Mouse (Mus musculus) thymus, adult 2 months (tissue): ENCODE measurements around the gene Zfp12. TPM values are rescaled to one million over a fixed set of nuclear protein-coding genes. Genes with fewer than 3 reads are reported as not detected.

ENCODE experiments used
- DNase-seq: peaks from one replicate; pipeline ENCODE4 v3.0.0; 2021
- H3K27ac ChIP-seq: fragments of 200-500 bp; 2 replicates; pipeline ENCODE4 v1.5.1; 2012; ENCODE audit warnings: low read length, control low read depth; ENCODE audit not compliant: control insufficient read depth, insufficient read depth
- H3K27me3 ChIP-seq: fragments of 200-500 bp; 2 replicates; pipeline ENCODE4 v1.6.1; 2012; ENCODE audit warnings: mild to moderate bottlenecking, low read length, moderate library complexity, mixed read lengths; ENCODE audit not compliant: control insufficient read depth, insufficient read depth
- H3K36me3 ChIP-seq: fragments of 200-500 bp; 2 replicates; pipeline ENCODE4 v1.6.1; 2012; ENCODE audit warnings: mild to moderate bottlenecking, low read length, moderate library complexity; ENCODE audit not compliant: control insufficient read depth, insufficient read depth
- H3K4me1 ChIP-seq: fragments of 200-500 bp; replicated peaks from 2 replicates; pipeline ENCODE4 v1.6.1; 2012; ENCODE audit warnings: low read length; ENCODE audit not compliant: control insufficient read depth, insufficient read depth
- H3K4me3 ChIP-seq: fragments of 200-500 bp; 2 replicates; pipeline ENCODE4 v1.5.1; 2012; ENCODE audit warnings: mild to moderate bottlenecking, low read length, control low read depth, moderate library complexity; ENCODE audit not compliant: control insufficient read depth, insufficient read depth
- CTCF ChIP-seq: fragments of 200-500 bp; IDR thresholded peaks from 2 replicates; pipeline ENCODE4 v1.5.1; 2012; ENCODE audit warnings: mild to moderate bottlenecking, control low read depth, low read length, moderate library complexity, borderline replicate concordance; ENCODE audit not compliant: control insufficient read depth, poor library complexity, insufficient read depth; ENCODE audit errors: extremely low read depth
- POLR2A ChIP-seq: fragments of 200-500 bp; IDR thresholded peaks from 2 replicates; pipeline ENCODE4 v1.6.1; 2012; ENCODE audit warnings: mild to moderate bottlenecking, low read length, control low read depth, moderate library complexity; ENCODE audit not compliant: control insufficient read depth, poor library complexity, insufficient read depth; ENCODE audit errors: extremely low read depth
- WGBS: fragments of 180-500 bp; shearing (Covaris S2); methylation state at CpG from one replicate; pipeline ENCODE4 v1.1.7; 2018; 5-methylcytosine and 5-hydroxymethylcytosine counted together
- polyA plus RNA-seq: library from polyadenylated mRNA; depleted of rRNA; stranded (reverse); fragments of >200 nt; gene quantifications from 2 replicates; pipeline ENCODE4 v1.2.3, GENCODE M21; 2012

Gene Zfp12
- polyA plus RNA-seq, 1 experiment: 32.9 TPM

DNA sequence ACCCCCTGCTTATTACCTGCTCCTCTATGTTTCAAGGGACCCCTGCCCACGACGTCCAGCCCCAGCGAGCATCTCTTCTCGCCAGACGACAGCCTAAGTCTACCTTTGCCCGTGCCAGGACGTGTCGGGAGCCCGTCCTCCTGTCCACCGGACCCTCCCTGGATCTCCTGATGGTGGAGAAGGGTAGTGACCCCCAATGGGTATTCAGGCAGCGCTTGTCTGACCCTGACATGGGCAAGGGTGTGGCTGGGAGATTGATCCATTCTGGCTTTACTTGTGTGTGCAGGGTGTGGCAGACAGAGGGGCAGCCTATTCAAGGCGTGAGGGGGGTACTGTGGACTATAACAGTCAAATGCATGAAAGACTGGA lies 35.2 kb downstream of the Zfp12 start:
- TF ChIP-seq CTCF: no peak
- no peak for TF ChIP-seq POLR2A
- no peak for DNase-seq
- H3K36me3 ChIP-seq: no peaks in the 10 kb centered on the region
- no peaks in the 10 kb centered on the region; the same call in 1 of the 2 replicates for H3K27me3 ChIP-seq
- 10% methylated on average over 12 of the region's 12 CpGs for WGBS
- H3K4me1 ChIP-seq: peaks cover 14% of the 10 kb centered on the region
- no peak overlapping the region for H3K27ac ChIP-seq
- peak overlapping the region; percentile 65 for H3K4me3 ChIP-seq

DNA sequence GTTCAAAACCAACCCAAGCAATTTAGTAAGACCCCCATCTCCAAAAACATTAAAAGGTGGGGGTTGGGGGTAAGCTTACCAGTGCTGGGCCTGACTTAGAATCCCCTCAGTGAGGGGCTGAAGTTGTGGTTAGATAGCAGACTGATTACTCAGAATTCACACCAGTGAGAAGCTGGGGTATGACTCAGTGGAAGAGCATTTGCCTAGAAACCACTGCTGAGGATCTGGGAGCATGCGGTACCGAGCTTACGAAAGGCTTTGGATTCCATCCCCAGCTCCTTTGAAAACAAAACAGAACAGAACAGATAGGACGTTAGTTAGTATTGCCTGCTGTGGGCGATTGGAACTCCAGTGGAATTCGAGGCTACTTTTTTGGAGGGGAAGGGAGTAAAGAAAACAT lies 36.7 kb downstream of the Zfp12 start:
- Histone ChIP-seq H3K4me1 (peaks cover 14% of the 10 kb centered on the region), H3K36me3 (no peaks in the 10 kb centered on the region), H3K4me3 (no peak overlapping the region), H3K27ac (no peak overlapping the region), H3K27me3 (no peaks in the 10 kb centered on the region; the same call in 1 of the 2 replicates)
- 90% methylated on average over 6 of the region's 6 CpGs for WGBS
- DNase-seq: no peak
- no peak for TF ChIP-seq CTCF
- TF ChIP-seq POLR2A: no peak

DNA sequence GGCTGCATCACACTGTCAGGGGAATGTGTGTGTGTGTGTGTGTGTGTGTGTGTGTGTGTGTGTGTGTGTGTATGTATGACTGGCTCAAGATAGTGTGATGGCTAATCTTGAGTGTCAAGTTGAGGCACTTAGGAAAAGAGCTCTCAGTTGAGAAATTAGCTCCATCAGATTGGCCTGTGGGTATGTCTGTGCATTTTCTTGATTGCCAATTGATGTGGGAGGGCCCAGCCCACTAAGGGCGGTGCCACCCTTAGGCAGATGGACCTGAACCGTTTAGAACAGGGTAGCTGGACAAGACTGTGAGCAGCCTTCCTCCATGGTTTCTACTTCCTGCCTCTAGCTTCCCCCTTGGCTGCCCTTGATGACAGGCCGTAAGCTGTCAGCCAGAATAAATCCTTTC lies 37.1 kb downstream of the Zfp12 start:
- Histone ChIP-seq H3K27me3 (no peaks in the 10 kb centered on the region; the same call in 1 of the 2 replicates), H3K4me1 (peaks cover 14% of the 10 kb centered on the region), H3K4me3 (no peak overlapping the region), H3K36me3 (no peaks in the 10 kb centered on the region), H3K27ac (no peak overlapping the region)
- WGBS: 43% methylated on average over 3 of the region's 3 CpGs
- no peak for DNase-seq
- no peak for TF ChIP-seq CTCF
- TF ChIP-seq POLR2A: no peak

DNA sequence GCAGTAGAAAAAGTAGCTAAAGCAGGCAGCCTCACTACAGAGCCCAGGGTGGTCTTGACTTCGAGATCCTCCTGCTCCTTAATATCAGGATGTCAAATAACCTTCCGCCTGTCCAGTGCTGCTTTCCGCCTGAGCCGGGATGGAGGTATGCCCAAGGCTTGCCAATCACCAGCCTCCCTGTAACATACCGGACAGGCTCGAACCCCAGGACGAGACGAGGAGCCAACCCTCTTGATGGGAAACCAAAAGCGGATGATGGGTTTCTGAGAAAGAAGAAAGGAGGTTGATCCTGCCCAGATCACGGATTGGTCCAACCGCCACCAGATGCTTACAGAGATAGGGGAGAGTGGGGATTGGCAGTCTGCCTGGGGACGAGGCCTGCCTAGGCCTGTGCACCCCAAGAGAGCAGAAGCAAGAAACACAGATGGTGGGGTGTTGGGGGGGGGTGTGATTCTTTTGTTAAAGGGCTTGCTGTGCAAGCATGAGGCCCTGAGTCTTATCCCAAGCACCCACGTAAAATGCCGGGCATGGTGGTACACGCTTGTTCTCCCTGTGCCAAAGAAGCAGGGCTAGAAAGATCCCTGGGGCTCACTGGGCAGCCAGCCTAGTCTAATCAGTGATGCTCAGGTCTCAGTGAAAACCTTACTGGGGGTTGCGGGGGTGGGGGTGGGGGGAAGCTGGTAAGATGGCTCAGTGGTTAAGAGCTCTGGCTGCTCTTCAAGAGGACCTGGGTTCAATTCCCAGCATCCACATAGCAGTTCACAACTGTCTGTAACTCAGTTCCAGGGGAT lies 37.8 kb downstream of the Zfp12 start:
- Histone ChIP-seq H3K4me1 (peaks cover 14% of the 10 kb centered on the region), H3K27me3 (no peaks in the 10 kb centered on the region; the same call in 1 of the 2 replicates), H3K4me3 (no peak overlapping the region), H3K36me3 (no peaks in the 10 kb centered on the region), H3K27ac (no peak overlapping the region)
- 48% methylated on average over 16 of the region's 16 CpGs for WGBS
- DNase-seq: no peak
- TF ChIP-seq CTCF: no peak
- TF ChIP-seq POLR2A: no peak

DNA sequence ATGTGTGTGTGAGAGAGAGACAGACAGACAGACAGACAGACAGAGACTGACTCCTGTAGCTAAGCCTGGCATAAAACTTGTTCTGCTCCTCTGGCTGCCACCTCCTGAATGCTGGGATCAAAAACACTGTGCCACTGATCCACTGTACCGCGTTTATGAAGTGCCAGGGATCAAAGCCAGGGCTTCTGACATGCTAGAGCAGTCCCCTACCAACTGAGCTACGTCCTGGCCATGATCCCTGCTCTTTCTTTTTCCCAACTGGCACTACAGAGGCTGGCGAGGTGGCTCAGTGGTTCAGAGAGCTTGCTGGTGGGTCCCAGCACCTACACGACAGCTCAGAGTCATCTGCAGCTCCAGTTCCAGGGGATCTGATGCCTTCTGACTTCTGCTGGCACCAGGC lies 40.8 kb downstream of the Zfp12 start:
- WGBS: 76% methylated on average over 5 of the region's 5 CpGs
- Histone ChIP-seq H3K27ac (no peak overlapping the region), H3K4me3 (no peak overlapping the region), H3K27me3 (no peaks in the 10 kb centered on the region; the same call in 1 of the 2 replicates), H3K4me1 (no peaks in the 10 kb centered on the region), H3K36me3 (no peaks in the 10 kb centered on the region)
- TF ChIP-seq CTCF: no peak
- no peak for TF ChIP-seq POLR2A
- no peak for DNase-seq

DNA sequence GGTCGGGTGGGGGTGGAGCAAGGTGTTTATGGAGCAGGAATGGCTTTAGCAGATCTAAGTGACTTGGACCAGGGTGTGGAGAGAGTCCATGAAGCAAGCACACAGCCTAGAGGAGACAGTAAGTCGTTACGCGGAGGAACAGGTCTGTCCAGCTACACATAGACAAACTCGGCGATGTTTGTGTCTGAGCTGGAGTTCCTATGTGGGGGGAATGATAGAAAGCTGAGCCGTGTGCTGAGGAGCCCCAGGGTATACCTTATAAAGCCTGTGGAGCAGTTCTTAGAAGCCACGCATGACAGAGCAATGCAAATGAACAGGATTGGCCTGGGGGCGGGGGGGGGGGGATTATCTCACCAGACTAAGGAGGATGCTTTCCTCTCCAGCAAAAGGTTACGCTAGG lies 44.3 kb downstream of the Zfp12 start:
- DNase-seq: no peak
- no peak overlapping the region for H3K4me3 ChIP-seq
- no peaks in the 10 kb centered on the region; the same call in 1 of the 2 replicates for H3K27me3 ChIP-seq
- H3K4me1 ChIP-seq: no peaks in the 10 kb centered on the region
- no peak overlapping the region for H3K27ac ChIP-seq
- H3K36me3 ChIP-seq: no peaks in the 10 kb centered on the region
- WGBS: 81% methylated on average over 10 of the region's 10 CpGs
- no peak for TF ChIP-seq POLR2A
- TF ChIP-seq CTCF: no peak

DNA sequence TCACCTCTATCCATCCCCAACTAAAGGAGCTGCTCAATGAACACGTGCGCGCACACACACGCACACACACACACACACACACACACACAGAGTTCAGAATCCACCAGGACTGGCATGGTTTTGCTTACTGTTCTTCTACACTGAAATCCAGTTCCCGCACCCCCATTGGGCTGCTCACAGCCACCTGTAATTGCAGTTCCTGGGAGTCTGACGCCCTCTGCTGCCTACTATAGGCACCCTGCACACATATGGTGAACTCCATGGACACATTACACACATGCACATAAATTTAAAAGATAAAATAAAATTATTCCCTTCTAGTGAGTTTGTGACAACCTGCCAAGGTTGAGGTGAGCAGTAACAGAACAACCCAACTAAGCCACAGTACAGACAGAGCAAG lies 49.8 kb downstream of the Zfp12 start:
- Histone ChIP-seq H3K4me3 (no peak overlapping the region), H3K27ac (no peak overlapping the region), H3K36me3 (no peaks in the 10 kb centered on the region), H3K4me1 (peaks cover 9% of the 10 kb centered on the region), H3K27me3 (peaks cover 12% of the 10 kb centered on the region; the same call in 1 of the 2 replicates)
- no peak for DNase-seq
- WGBS: 72% methylated on average over 6 of the region's 6 CpGs
- TF ChIP-seq POLR2A (no peak), CTCF (no peak)
